Comparison of ENCODE assay signal across 8 mouse cellular contexts in the genomic region with DNA sequence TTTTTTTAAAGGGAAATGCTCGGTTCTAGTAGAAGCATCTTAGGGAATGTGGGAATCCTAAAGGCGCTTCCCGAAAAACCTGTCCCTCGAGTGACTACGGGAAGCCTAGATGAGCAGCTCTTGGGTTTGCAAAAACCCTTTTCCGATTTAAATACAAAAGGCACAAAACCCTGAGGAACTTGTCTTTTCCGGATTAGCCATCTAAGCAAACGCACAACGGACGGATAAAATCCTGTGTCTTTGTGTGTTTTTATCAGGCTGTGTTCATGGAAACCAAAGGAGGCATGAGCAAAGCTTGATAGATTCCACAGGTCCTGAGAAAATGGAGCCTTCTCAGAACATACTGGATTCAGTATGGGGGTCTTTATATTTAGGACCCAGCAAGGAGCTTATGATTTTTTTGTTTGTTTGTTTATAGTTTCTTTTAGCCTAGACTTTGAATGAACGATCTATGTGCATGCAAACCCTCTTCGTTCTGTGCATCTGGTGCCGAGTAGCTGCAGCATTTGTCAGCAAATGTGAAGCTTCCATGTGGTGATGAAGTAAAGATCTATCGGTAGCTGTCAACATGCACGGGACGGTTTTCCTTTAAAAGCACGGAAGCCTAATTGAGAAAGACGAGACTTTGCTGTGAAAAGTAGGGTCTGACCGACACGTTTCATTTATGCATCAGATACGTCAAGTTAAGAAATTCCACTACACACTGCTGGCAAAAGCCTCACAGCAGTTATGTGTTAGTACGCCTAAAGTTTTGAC. TPM values are rescaled to one million over a fixed set of nuclear protein-coding genes. Genes with fewer than 3 reads are reported as not detected.
DNase-seq lines count a peak whose midpoint lies in the region; ATAC-seq lines count a peak whose summit lies in the region.

No protein-coding gene starts in this region.

- no peak for ATAC-seq in hindbrain, embryonic 13.5 days (ENCODE audit: low FRiP score)
- no peak for ATAC-seq in midbrain, embryonic 15.5 days (replicated peaks)
- ATAC-seq in megakaryocyte-erythroid progenitor cell, adult 5-6 weeks (replicated peaks; ENCODE audit: low FRiP score, low TSS enrichment, poor library complexity, severe bottlenecking) = no peak

- H3K27ac ChIP-seq in embryonic facial prominence, embryonic 10.5 days (replicated peaks) = peak overlapping the region; percentile 74
- H3K27ac ChIP-seq in hindbrain, embryonic 13.5 days = peak overlapping the region; percentile 85
- peak overlapping the region; percentile 92 for H3K27ac ChIP-seq in midbrain, embryonic 15.5 days

- peaks cover 23% of the 10 kb centered on the region for H3K4me1 ChIP-seq in embryonic facial prominence, embryonic 10.5 days
- peaks cover 16% of the 10 kb centered on the region for H3K4me1 ChIP-seq in hindbrain, embryonic 13.5 days (replicated peaks)
- H3K4me1 ChIP-seq in midbrain, embryonic 15.5 days = peaks cover 13% of the 10 kb centered on the region

- H3K9ac ChIP-seq in hindbrain, embryonic 13.5 days = peak overlapping the region; percentile 79
- peak overlapping the region; percentile 73 for H3K9ac ChIP-seq in midbrain, embryonic 15.5 days

- H3K4me2 ChIP-seq in hindbrain, embryonic 13.5 days = peak overlapping the region; percentile 67
- peak overlapping the region; percentile 54 for H3K4me2 ChIP-seq in midbrain, embryonic 15.5 days

- DNase-seq in left cerebral cortex, postnatal 14 days (ENCODE audit: low spot score in 2 of 2) = peak; percentile 22 to 27
- no peak for DNase-seq in left cerebral cortex, postnatal 4 days
- DNase-seq in embryonic facial prominence, embryonic 10.5 days (ENCODE audit: low spot score) = peak; percentile 28
- DNase-seq in urinary bladder, postnatal 4 days (ENCODE audit: low spot score in 2 of 2) = no peak
- no peak for DNase-seq in gastrocnemius, postnatal 4 days (ENCODE audit: low spot score in 2 of 2)

- intact Hi-C loops in left cerebral cortex, postnatal 14 days (cut with DNase I) = loop anchor here (2.0 kb wide), 1 partner anchor 85 kb away; no protein-coding TSS in a partner anchor
- intact Hi-C loops in left cerebral cortex, postnatal 4 days (cut with DNase I) = loop anchor here (2.0 to 5.0 kb wide), 2 partner anchors 54 to 85 kb away; no protein-coding TSS in a partner anchor

- WGBS in embryonic facial prominence, embryonic 10.5 days = 2% methylated on average over 22 of the region's 22 CpGs
- WGBS in hindbrain, embryonic 13.5 days = under 1% methylated on average over 22 of the region's 22 CpGs
- under 1% methylated on average over 22 of the region's 22 CpGs for WGBS in midbrain, embryonic 15.5 days

- no peaks in the 10 kb centered on the region for H3K36me3 ChIP-seq in embryonic facial prominence, embryonic 10.5 days (replicated peaks)
- H3K36me3 ChIP-seq in hindbrain, embryonic 13.5 days = no peaks in the 10 kb centered on the region
- no peaks in the 10 kb centered on the region for H3K36me3 ChIP-seq in midbrain, embryonic 15.5 days (replicated peaks)

- no peaks in the 10 kb centered on the region for H3K27me3 ChIP-seq in embryonic facial prominence, embryonic 10.5 days (replicated peaks; ENCODE audit: low read depth, poor library complexity, severe bottlenecking)
- H3K27me3 ChIP-seq in hindbrain, embryonic 13.5 days = no peaks in the 10 kb centered on the region
- H3K27me3 ChIP-seq in midbrain, embryonic 15.5 days (replicated peaks) = no peaks in the 10 kb centered on the region

- 0 out of 2 replicates have a peak, but pooled peaks cover 3% of the 10 kb centered on the region for H3K9me3 ChIP-seq in embryonic facial prominence, embryonic 10.5 days
- no peaks in the 10 kb centered on the region for H3K9me3 ChIP-seq in hindbrain, embryonic 13.5 days
- no peaks in the 10 kb centered on the region for H3K9me3 ChIP-seq in midbrain, embryonic 15.5 days

- H3K4me3 ChIP-seq in embryonic facial prominence, embryonic 10.5 days = peak overlapping the region; percentile 62
- peak overlapping the region; percentile 60 for H3K4me3 ChIP-seq in hindbrain, embryonic 13.5 days
- peak overlapping the region; percentile 64 for H3K4me3 ChIP-seq in midbrain, embryonic 15.5 days

RNA-seq across cellular contexts. Expression of a gene that starts 0.6 kb away (rescaled TPM):
- total RNA-seq in left cerebral cortex, postnatal 14 days (2021) = 10 to 100 TPM; 89.3 to 90.8 TPM
- 100 to 1,000 TPM; 138 to 149 TPM for total RNA-seq in left cerebral cortex, postnatal 4 days (2021)
- polyA plus RNA-seq in embryonic facial prominence, embryonic 10.5 days (2016; fragmentation: Nextera tagmentation; extraction: Ambion mirVana) = 5.1 and 6.2 TPM in 2 replicates
- 54.1 and 58.0 TPM in 2 replicates for polyA plus RNA-seq in hindbrain, embryonic 13.5 days (2015; fragmentation: Nextera tagmentation; extraction: Ambion mirVana)
- polyA plus RNA-seq in midbrain, embryonic 15.5 days (2015; fragmentation: Nextera tagmentation; extraction: Ambion mirVana) = 62.3 and 70.4 TPM in 2 replicates
- not detected in 2 replicates for total RNA-seq in megakaryocyte-erythroid progenitor cell, adult 5-6 weeks (2014; fragmentation: Nextera tagmentation)
- total RNA-seq in megakaryocyte-erythroid progenitor cell, adult 5-6 weeks (2017) = not detected in 2 replicates
- total RNA-seq in gastrocnemius, postnatal 4 days (2021) = 1 to 10 TPM; 2.8 to 3.5 TPM

Comparison
In these comparisons a context has a peak if more than half of its experiments do, and no peak if none do; other contexts are left out.
1. DNase-seq: peak in left cerebral cortex, postnatal 14 days (2 of 2) and embryonic facial prominence, embryonic 10.5 days (single experiment); none in left cerebral cortex, postnatal 4 days (single experiment), urinary bladder, postnatal 4 days (0 of 2) and gastrocnemius, postnatal 4 days (0 of 2).
2. RNA of a gene that starts 0.6 kb away (total RNA-seq): 138 to 149 TPM in left cerebral cortex, postnatal 4 days and 89.3 to 90.8 TPM in left cerebral cortex, postnatal 14 days; 2.8 to 3.5 TPM in gastrocnemius, postnatal 4 days and not detected in megakaryocyte-erythroid progenitor cell, adult 5-6 weeks; every median in the first group is over 10 times any median in the second.
3. Peak in every context shown above with its lines, with median percentiles within 50 percentile points of each other: H3K27ac ChIP-seq and H3K4me3 ChIP-seq.